Mouse (Mus musculus): Measurements from ENCODE around the gene Chrna1. TPM values are rescaled to one million over a fixed set of nuclear protein-coding genes. Genes with fewer than 3 reads are reported as not detected.
A peak's percentile ranks its signal among the peaks of the same experiment; 100 is the strongest.

Gene Chrna1
- polyA plus RNA-seq, 1 experiment from 2014 or later = 0.10 TPM

GRCm38 (mm10) chr2:73584645-73585346, 4.7 kb upstream of the Chrna1 start:
- no peaks in the 10 kb centered on the region for H3K36me3 ChIP-seq (ENCODE audit: control insufficient read depth, insufficient read depth, low read length)
- peak overlapping the region; percentile 63 for H3K4me2 ChIP-seq (ENCODE audit: low read depth, low read length)
- H3K27ac ChIP-seq (ENCODE audit: low read length) = no peak overlapping the region
- H3K27me3 ChIP-seq (replicated peaks; ENCODE audit: control insufficient read depth, insufficient read depth, low read length) = no peaks in the 10 kb centered on the region
- peak overlapping the region; percentile 16 for H3K9ac ChIP-seq (ENCODE audit: low read depth, low read length)
- peaks cover 6% of the 10 kb centered on the region; the same call in 1 of the 2 replicates for H3K4me1 ChIP-seq (ENCODE audit: control insufficient read depth, insufficient read depth, low read length)
- 4% methylated on average over 18 of the region's 18 CpGs for WGBS
- H3K4me3 ChIP-seq (ENCODE audit: low read length) = peak overlapping the region; percentile 51
- peak; percentile 82 for ATAC-seq
- H3K9me3 ChIP-seq (ENCODE audit: control insufficient read depth, low read length) = no peaks in the 10 kb centered on the region

GRCm38 (mm10) chr2:73580720-73581119, 582 bp upstream of the Chrna1 start:
- H3K9ac ChIP-seq (ENCODE audit: low read depth, low read length) = no peak overlapping the region
- ATAC-seq = no peak
- no peak overlapping the region for H3K27ac ChIP-seq (ENCODE audit: low read length)
- H3K9me3 ChIP-seq (ENCODE audit: control insufficient read depth, low read length) = no peaks in the 10 kb centered on the region
- no peaks in the 10 kb centered on the region for H3K27me3 ChIP-seq (replicated peaks; ENCODE audit: control insufficient read depth, insufficient read depth, low read length)
- no peaks in the 10 kb centered on the region for H3K36me3 ChIP-seq (ENCODE audit: control insufficient read depth, insufficient read depth, low read length)
- no peak overlapping the region for H3K4me3 ChIP-seq (ENCODE audit: low read length)
- 90% methylated on average over 5 of the region's 5 CpGs for whole genome bisulfite sequencing
- H3K4me1 ChIP-seq (ENCODE audit: control insufficient read depth, insufficient read depth, low read length) = no peaks in the 10 kb centered on the region
- no peak overlapping the region for H3K4me2 ChIP-seq (ENCODE audit: low read depth, low read length)

GRCm38 (mm10) chr2:73579168-73579567, 970 bp downstream of the Chrna1 start:
- Histone ChIP-seq H3K9ac (ENCODE audit: low read depth, low read length) (no peak overlapping the region), H3K4me2 (ENCODE audit: low read depth, low read length) (no peak overlapping the region), H3K9me3 (ENCODE audit: control insufficient read depth, low read length) (no peaks in the 10 kb centered on the region), H3K27me3 (replicated peaks; ENCODE audit: control insufficient read depth, insufficient read depth, low read length) (no peaks in the 10 kb centered on the region), H3K27ac (ENCODE audit: low read length) (no peak overlapping the region), H3K4me3 (ENCODE audit: low read length) (no peak overlapping the region), H3K4me1 (ENCODE audit: control insufficient read depth, insufficient read depth, low read length) (no peaks in the 10 kb centered on the region), H3K36me3 (ENCODE audit: control insufficient read depth, insufficient read depth, low read length) (no peaks in the 10 kb centered on the region)
- WGBS = 55% methylated on average over 5 of the region's 5 CpGs
- ATAC-seq = no peak

- 77% methylated on average over 6 of the region's 6 CpGs for WGBS
- Histone ChIP-seq H3K9ac (ENCODE audit: low read depth, low read length) (no peak overlapping the region), H3K36me3 (ENCODE audit: control insufficient read depth, insufficient read depth, low read length) (no peaks in the 10 kb centered on the region)
Observed at GRCm38 (mm10) chr2:73574418-73574817, 5.7 kb downstream of the Chrna1 start.

DNA sequence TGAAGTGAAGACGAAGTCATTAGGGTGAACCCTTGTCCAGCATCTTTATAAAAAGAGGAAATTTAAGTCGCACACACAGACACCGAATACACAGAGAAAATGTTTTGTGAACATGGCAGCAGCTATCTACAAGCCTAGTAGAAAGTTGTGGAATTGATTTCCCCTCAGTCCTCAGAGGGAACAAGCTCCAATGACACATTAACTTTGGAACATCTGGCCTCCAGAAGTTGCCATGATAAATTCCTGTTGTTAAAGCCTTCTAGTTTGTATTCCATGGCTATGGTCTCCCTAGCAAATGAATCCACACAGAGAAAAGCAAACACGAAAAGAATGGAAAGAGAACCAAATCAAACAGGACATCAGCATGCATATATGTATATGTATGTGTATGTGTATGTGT, 6.6 kb downstream of the Chrna1 start:
- 90% methylated on average over 4 of the region's 4 CpGs for WGBS
- Histone ChIP-seq H3K27me3 (replicated peaks; ENCODE audit: control insufficient read depth, insufficient read depth, low read length) (0 out of 2 replicates have a peak, but pooled peaks cover 2% of the 10 kb centered on the region), H3K9ac (ENCODE audit: low read depth, low read length) (no peak overlapping the region), H3K36me3 (ENCODE audit: control insufficient read depth, insufficient read depth, low read length) (no peaks in the 10 kb centered on the region), H3K4me2 (ENCODE audit: low read depth, low read length) (no peak overlapping the region), H3K4me1 (ENCODE audit: control insufficient read depth, insufficient read depth, low read length) (no peaks in the 10 kb centered on the region), H3K4me3 (ENCODE audit: low read length) (no peak overlapping the region), H3K27ac (ENCODE audit: low read length) (no peak overlapping the region), H3K9me3 (ENCODE audit: control insufficient read depth, low read length) (no peaks in the 10 kb centered on the region)
- ATAC-seq = no peak

More at GRCm38 (mm10) chr2:73574418-73574817, 5.7 kb downstream of the Chrna1 start:
- Histone ChIP-seq H3K27me3 (replicated peaks; ENCODE audit: control insufficient read depth, insufficient read depth, low read length) (no peaks in the 10 kb centered on the region), H3K4me2 (ENCODE audit: low read depth, low read length) (no peak overlapping the region), H3K4me1 (ENCODE audit: control insufficient read depth, insufficient read depth, low read length) (no peaks in the 10 kb centered on the region), H3K9me3 (ENCODE audit: control insufficient read depth, low read length) (no peaks in the 10 kb centered on the region), H3K27ac (ENCODE audit: low read length) (no peak overlapping the region), H3K4me3 (ENCODE audit: low read length) (no peak overlapping the region)
- ATAC-seq = no peak

DNA sequence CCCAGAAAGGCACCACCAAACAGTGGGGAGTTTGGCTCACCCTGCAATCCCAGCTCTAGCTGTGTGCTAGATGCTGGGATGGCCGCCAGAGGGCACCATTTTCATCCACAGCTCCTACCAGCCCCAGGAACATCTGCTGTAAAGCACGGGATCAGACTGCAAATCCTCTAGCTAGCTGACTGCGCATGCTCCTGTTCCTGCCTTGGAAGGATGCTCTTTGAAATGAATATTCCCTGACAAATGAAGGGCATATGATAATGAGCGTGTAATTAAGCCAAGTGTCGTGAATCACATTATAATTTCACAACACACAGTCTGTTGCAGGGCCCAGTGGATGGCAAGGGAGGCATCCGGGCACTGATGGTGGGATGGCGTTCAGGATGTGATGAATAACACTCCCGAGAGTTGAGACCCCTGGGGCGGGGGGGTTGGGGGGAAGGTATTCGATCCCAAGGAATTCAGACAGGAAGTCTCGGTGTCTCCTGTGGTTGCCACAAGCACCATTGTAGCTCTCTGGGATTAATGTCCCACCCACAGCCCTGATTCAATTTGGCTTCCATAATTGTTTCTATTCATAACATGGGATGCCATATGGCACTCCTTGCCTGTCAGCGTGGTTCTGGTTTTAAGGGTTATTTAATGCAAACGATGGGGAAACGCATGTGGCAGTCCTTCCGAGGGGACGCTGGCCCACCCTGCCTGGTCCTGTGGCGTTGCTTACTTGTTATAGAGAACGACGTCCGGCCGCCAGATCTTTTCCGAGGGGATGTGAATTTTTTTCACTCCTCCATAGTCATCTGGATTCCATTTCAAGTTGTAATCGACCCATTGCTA, 7.4 kb downstream of the Chrna1 start:
- peak; percentile 69 for ATAC-seq
- no peaks in the 10 kb centered on the region for H3K4me1 ChIP-seq (ENCODE audit: control insufficient read depth, insufficient read depth, low read length)
- no peak overlapping the region for H3K4me2 ChIP-seq (ENCODE audit: low read depth, low read length)
- H3K9ac ChIP-seq (ENCODE audit: low read depth, low read length) = no peak overlapping the region
- no peaks in the 10 kb centered on the region for H3K36me3 ChIP-seq (ENCODE audit: control insufficient read depth, insufficient read depth, low read length)
- WGBS = 38% methylated on average over 23 of the region's 23 CpGs
- no peaks in the 10 kb centered on the region for H3K9me3 ChIP-seq (ENCODE audit: control insufficient read depth, low read length)
- H3K27me3 ChIP-seq (replicated peaks; ENCODE audit: control insufficient read depth, insufficient read depth, low read length) = 0 out of 2 replicates have a peak, but pooled peaks cover 2% of the 10 kb centered on the region
- H3K27ac ChIP-seq (ENCODE audit: low read length) = no peak overlapping the region
- H3K4me3 ChIP-seq (ENCODE audit: low read length) = no peak overlapping the region

DNA sequence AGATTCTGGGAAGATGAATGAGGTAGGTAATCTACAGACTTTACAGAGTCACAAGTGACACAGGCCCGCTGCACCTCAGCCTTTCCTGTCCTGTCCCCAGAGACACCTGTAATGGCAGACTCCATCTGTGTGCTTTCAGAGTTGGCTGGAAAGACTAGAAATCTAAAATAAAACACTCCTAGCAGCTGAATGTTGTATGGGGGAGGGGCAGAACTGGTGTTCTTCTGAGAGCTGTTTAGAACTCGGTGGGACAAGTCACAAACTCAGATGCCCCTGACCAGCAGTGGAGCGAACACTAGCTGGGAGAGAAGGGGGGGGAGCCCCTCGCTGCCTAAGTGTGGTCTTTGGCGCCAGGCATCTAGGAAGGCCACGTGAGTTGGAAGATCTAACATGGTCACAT, 8.2 kb downstream of the Chrna1 start:
- 72% methylated on average over 6 of the region's 6 CpGs for WGBS
- H3K36me3 ChIP-seq (ENCODE audit: control insufficient read depth, insufficient read depth, low read length) = no peaks in the 10 kb centered on the region
- 0 out of 2 replicates have a peak, but pooled peaks cover 2% of the 10 kb centered on the region for H3K27me3 ChIP-seq (replicated peaks; ENCODE audit: control insufficient read depth, insufficient read depth, low read length)

DNA sequence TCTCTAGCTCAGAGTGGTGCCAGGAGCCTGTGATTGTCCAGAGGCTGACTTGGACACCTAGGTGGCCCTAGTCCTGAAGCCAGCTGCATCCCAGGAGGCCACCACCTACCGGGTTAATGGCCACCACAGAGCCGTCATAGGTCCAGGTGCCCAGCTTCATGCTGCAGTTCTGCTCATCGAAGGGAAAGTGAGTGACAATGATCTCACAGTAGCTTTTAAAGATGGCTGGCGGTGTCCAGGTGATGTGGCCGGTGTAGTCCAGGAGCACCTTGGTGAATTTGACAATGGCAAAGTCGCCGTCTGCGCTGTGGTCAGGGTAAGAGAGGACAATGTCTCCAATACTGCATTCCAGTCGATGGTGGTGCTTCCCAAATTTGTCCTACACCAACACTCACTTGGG, 8.8 kb downstream of the Chrna1 start:
- Histone ChIP-seq H3K36me3 (ENCODE audit: control insufficient read depth, insufficient read depth, low read length) (no peaks in the 10 kb centered on the region), H3K4me2 (ENCODE audit: low read depth, low read length) (no peak overlapping the region), H3K4me1 (ENCODE audit: control insufficient read depth, insufficient read depth, low read length) (no peaks in the 10 kb centered on the region), H3K27me3 (replicated peaks; ENCODE audit: control insufficient read depth, insufficient read depth, low read length) (0 out of 2 replicates have a peak, but pooled peaks cover 2% of the 10 kb centered on the region), H3K9ac (ENCODE audit: low read depth, low read length) (no peak overlapping the region), H3K27ac (ENCODE audit: low read length) (no peak overlapping the region), H3K4me3 (ENCODE audit: low read length) (no peak overlapping the region), H3K9me3 (ENCODE audit: control insufficient read depth, low read length) (no peaks in the 10 kb centered on the region)
- no peak for ATAC-seq
- WGBS = 91% methylated on average over 9 of the region's 9 CpGs

More for the DNA sequence above, 8.2 kb downstream of the Chrna1 start:
- no peaks in the 10 kb centered on the region for H3K9me3 ChIP-seq (ENCODE audit: control insufficient read depth, low read length)
- no peaks in the 10 kb centered on the region for H3K4me1 ChIP-seq (ENCODE audit: control insufficient read depth, insufficient read depth, low read length)
- no peak overlapping the region for H3K4me3 ChIP-seq (ENCODE audit: low read length)
- no peak overlapping the region for H3K9ac ChIP-seq (ENCODE audit: low read depth, low read length)
- H3K4me2 ChIP-seq (ENCODE audit: low read depth, low read length) = no peak overlapping the region
- ATAC-seq = no peak
- H3K27ac ChIP-seq (ENCODE audit: low read length) = no peak overlapping the region

DNA sequence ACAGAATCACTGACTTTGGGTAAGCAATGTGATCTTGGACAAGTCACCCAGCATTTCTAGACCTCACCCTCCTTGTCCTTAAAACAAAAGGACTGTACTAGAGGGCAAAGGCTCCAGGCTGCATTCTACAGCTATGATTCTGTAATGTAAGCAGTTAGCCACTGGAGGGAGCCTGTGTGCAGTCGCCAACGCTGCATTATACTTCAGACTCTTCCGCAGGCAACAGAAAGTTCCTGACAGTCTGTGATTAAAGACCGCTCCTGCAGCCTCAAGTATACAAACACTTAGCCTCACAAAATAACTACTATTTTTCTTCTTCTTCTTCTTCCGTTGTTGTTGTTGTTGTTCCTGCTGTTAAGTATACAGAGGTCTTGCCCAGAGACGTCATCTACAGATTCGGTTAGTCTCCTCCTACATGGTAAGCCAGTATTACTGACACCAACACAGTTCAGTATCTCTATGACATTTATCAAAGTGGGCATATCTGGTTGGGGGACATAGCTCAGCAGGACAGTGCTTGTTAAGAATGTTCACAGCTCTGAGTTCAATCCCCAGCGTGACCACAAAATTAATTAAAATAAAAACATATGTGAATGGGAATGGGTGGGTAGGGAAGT, 13.0 kb downstream of the Chrna1 start:
- Histone ChIP-seq H3K27me3 (replicated peaks; ENCODE audit: control insufficient read depth, insufficient read depth, low read length) (0 out of 2 replicates have a peak, but pooled peaks cover 2% of the 10 kb centered on the region), H3K4me1 (ENCODE audit: control insufficient read depth, insufficient read depth, low read length) (no peaks in the 10 kb centered on the region), H3K27ac (ENCODE audit: low read length) (no peak overlapping the region), H3K9ac (ENCODE audit: low read depth, low read length) (no peak overlapping the region), H3K9me3 (ENCODE audit: control insufficient read depth, low read length) (no peaks in the 10 kb centered on the region), H3K36me3 (ENCODE audit: control insufficient read depth, insufficient read depth, low read length) (no peaks in the 10 kb centered on the region), H3K4me3 (ENCODE audit: low read length) (peak overlapping the region; percentile 29), H3K4me2 (ENCODE audit: low read depth, low read length) (peak overlapping the region; percentile 39; the same call in 1 of the 2 replicates)
- ATAC-seq = peak; percentile 58
- 14% methylated on average over 8 of the region's 8 CpGs for WGBS
